Mouse (Mus musculus) erythroblast, embryonic 14.5 days (primary cell): Measurements from ENCODE around the gene Aldh4a1. TPM values are rescaled to one million over a fixed set of nuclear protein-coding genes. Genes with fewer than 3 reads are reported as not detected.

Experiments used
- H3K27me3 ChIP-seq: 2 replicates; pipeline ENCODE4 v1.6.1; 2012; ENCODE audit warnings: inconsistent platforms; ENCODE audit not compliant: control insufficient read depth
- H3K36me3 ChIP-seq: 2 replicates; pipeline ENCODE4 v1.6.1; 2012; ENCODE audit warnings: mild to moderate bottlenecking, inconsistent platforms; ENCODE audit not compliant: control insufficient read depth
- H3K4me1 ChIP-seq: 2 replicates; pipeline ENCODE4 v1.6.1; 2012; ENCODE audit warnings: inconsistent platforms; ENCODE audit not compliant: control insufficient read depth
- H3K4me3 ChIP-seq: replicated peaks from 2 replicates; pipeline ENCODE3; 2012; ENCODE audit warnings: moderate library complexity, mild to moderate bottlenecking, inconsistent platforms
- H3K9me3 ChIP-seq: 2 replicates; pipeline ENCODE4 v1.6.1; 2012; ENCODE audit warnings: low read length, inconsistent platforms, mixed read lengths; ENCODE audit not compliant: control insufficient read depth
- GATA1 ChIP-seq: IDR thresholded peaks from 2 replicates; pipeline ENCODE4 v1.6.1; 2012; ENCODE audit warnings: low read length, inconsistent platforms, mixed read lengths
- TAL1 ChIP-seq: IDR thresholded peaks from 3 replicates; pipeline ENCODE4 v1.6.1; 2012; ENCODE audit warnings: low read length, inconsistent platforms, mixed read lengths
- polyA plus RNA-seq: library from polyadenylated mRNA; stranded (reverse); fragments of >175 nt; gene quantifications from 2 replicates; pipeline ENCODE4 v1.2.3, GENCODE M21; 2012

Gene Aldh4a1
- 0.75 and 0.77 TPM in 2 replicates for polyA plus RNA-seq

GRCm38 (mm10) chr4:139622373-139623282 is at the start of gene Aldh4a1:
Aldh4a1 (plus strand) TSS chr4:139622866.
- Histone ChIP-seq H3K36me3 (peaks cover 2% of the 10 kb centered on the region; the same call in 1 of the 2 replicates), H3K4me1 (peaks cover 44% of the 10 kb centered on the region), H3K27me3 (no peaks in the 10 kb centered on the region), H3K9me3 (no peaks in the 10 kb centered on the region), H3K4me3 (peak within 1 kb of the TSS; percentile 71)
- no peak for TF ChIP-seq GATA1
- TF ChIP-seq TAL1, result peak; percentile 57; the same call in 2 of the 3 replicates

GRCm38 (mm10) chr4:139572928-139573512 is 49.6 kb upstream of the Aldh4a1 start:
- Histone ChIP-seq H3K36me3 (no peaks in the 10 kb centered on the region), H3K4me1 (peaks cover 19% of the 10 kb centered on the region), H3K9me3 (peaks cover 16% of the 10 kb centered on the region), H3K4me3 (no peak overlapping the region), H3K27me3 (peaks cover 59% of the 10 kb centered on the region)
- no peak for TF ChIP-seq GATA1
- no peak for TF ChIP-seq TAL1

- no peak for TF ChIP-seq TAL1
- no peak for TF ChIP-seq GATA1
- peaks cover 68% of the 10 kb centered on the region for H3K27me3 ChIP-seq
- no peaks in the 10 kb centered on the region for H3K36me3 ChIP-seq
- peak overlapping the region; percentile 62 for H3K4me3 ChIP-seq
- peaks cover 16% of the 10 kb centered on the region for H3K9me3 ChIP-seq
- H3K4me1 ChIP-seq, result peaks cover 19% of the 10 kb centered on the region
Observed at GRCm38 (mm10) chr4:139574156-139574798, 48.4 kb upstream of the Aldh4a1 start.

GRCm38 (mm10) chr4:139574799-139575672 is 47.6 kb upstream of the Aldh4a1 start:
- Histone ChIP-seq H3K4me3 (peak overlapping the region; percentile 62), H3K27me3 (peaks cover 72% of the 10 kb centered on the region), H3K36me3 (no peaks in the 10 kb centered on the region), H3K4me1 (peaks cover 19% of the 10 kb centered on the region), H3K9me3 (peaks cover 16% of the 10 kb centered on the region)
- TF ChIP-seq TAL1, result no peak
- TF ChIP-seq GATA1, result no peak

GRCm38 (mm10) chr4:139575673-139576003 is 47.0 kb upstream of the Aldh4a1 start:
- peaks cover 16% of the 10 kb centered on the region for H3K9me3 ChIP-seq
- TF ChIP-seq GATA1 (no peak), TAL1 (no peak)
- H3K36me3 ChIP-seq, result no peaks in the 10 kb centered on the region
- H3K27me3 ChIP-seq, result peaks cover 74% of the 10 kb centered on the region
- H3K4me3 ChIP-seq, result peak overlapping the region; percentile 62
- peaks cover 19% of the 10 kb centered on the region for H3K4me1 ChIP-seq

GRCm38 (mm10) chr4:139576251-139576880 is 46.3 kb upstream of the Aldh4a1 start:
- peaks cover 19% of the 10 kb centered on the region for H3K4me1 ChIP-seq
- peaks cover 75% of the 10 kb centered on the region for H3K27me3 ChIP-seq
- peaks cover 16% of the 10 kb centered on the region for H3K9me3 ChIP-seq
- H3K4me3 ChIP-seq, result no peak overlapping the region
- no peak for TF ChIP-seq GATA1
- no peak for TF ChIP-seq TAL1
- H3K36me3 ChIP-seq, result no peaks in the 10 kb centered on the region

GRCm38 (mm10) chr4:139577006-139577405 is 45.7 kb upstream of the Aldh4a1 start:
- peaks cover 19% of the 10 kb centered on the region for H3K4me1 ChIP-seq
- TF ChIP-seq GATA1, result no peak
- no peak for TF ChIP-seq TAL1
- no peak overlapping the region for H3K4me3 ChIP-seq
- no peaks in the 10 kb centered on the region for H3K36me3 ChIP-seq
- peaks cover 16% of the 10 kb centered on the region for H3K9me3 ChIP-seq
- peaks cover 70% of the 10 kb centered on the region for H3K27me3 ChIP-seq

GRCm38 (mm10) chr4:139578389-139578788 is 44.3 kb upstream of the Aldh4a1 start:
- TF ChIP-seq TAL1, result no peak
- TF ChIP-seq GATA1, result no peak
- Histone ChIP-seq H3K36me3 (no peaks in the 10 kb centered on the region), H3K4me1 (peaks cover 19% of the 10 kb centered on the region), H3K4me3 (no peak overlapping the region), H3K27me3 (peaks cover 59% of the 10 kb centered on the region), H3K9me3 (peaks cover 16% of the 10 kb centered on the region)
